Mouse (Mus musculus) kidney, postnatal 36 days (tissue): Measurements from ENCODE around the gene Pi4ka.

ENCODE experiments used
- DNase-seq, 2 experiments: peaks; one replicate each; pipeline ENCODE4 v3.0.0; 2021 to 2022; ENCODE audit warnings: mixed read lengths in 2 of 2

Gene Pi4ka

DNA sequence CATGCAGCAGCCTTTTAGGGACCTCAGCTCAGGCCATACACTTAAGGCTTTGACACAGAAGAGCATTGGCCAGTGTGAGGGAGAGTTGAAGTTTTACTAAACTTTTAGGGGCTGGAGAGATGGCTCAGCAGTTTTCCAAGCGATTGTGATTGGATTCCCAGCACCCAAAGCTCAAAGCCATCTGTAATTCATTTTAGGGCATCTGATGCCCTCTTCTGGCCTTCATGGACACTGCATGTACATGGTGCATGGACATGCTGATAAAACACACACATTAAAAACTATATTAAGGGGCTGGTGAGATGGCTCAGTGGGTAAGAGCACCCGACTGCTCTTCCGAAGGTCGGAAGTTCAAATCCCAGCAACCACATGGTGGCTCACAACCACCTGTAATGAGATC is 135.0 kb downstream of the Pi4ka start:
- DNase-seq, result peak; percentile 49 to 76

DNA sequence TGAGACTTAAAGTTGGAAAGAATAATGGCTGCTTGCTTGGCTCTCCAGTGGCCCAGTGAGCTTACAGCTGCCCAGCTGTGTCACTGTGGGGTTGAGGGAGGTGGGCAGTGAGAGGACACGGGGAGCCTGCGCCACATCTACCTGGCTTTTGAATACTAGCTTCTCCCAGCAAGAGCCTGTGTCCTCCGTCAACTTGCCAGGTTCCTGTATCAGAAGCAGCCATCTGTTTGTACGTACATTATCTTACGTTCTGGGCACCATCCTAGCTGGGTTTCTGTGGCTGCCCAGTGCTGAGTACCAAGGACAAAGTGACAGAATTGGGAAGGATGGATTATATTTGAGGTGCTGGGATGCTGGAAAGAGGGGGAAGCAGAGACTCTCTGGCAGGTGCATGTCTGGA is 136.2 kb downstream of the Pi4ka start:
- DNase-seq, result no peak

DNA sequence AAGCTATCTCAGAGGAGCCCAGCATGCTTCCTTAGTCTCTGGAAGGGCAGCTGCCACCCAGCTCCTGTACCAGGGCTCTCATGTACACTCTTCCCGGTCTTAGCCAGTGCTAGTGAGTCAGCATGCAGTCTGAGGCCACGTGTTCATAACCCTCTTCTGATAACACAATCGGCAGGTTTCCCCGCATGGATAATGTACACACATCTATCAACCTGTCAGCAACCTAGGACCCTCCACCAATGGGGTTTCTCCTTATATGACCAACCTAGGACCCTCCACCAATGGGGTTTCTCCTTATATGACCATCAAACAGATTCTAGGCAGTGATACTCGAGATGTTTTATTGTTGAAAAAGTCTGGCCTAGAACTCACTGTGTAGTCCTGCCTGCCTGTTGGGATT is 138.2 kb downstream of the Pi4ka start:
- no peak for DNase-seq

DNA sequence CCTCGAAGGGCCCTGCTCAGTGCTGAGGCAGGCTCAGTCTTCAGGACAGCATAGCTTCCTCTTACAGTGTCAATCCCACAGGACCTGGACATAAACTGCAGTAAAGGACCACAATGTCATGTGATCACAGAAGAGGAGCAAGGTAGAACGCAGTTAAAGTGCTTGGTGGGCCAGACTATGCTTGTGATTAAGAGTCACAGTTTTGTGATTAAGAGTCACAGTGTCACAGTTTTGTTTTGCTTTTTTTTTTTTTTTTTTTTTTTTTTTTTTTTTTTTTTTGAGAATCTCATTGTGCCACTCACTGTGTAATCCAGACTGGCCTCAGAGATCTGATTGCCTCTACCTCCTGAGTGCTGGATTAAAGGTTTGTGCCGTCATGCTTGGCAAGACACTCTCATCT is 140.0 kb downstream of the Pi4ka start:
- no peak for DNase-seq

DNA sequence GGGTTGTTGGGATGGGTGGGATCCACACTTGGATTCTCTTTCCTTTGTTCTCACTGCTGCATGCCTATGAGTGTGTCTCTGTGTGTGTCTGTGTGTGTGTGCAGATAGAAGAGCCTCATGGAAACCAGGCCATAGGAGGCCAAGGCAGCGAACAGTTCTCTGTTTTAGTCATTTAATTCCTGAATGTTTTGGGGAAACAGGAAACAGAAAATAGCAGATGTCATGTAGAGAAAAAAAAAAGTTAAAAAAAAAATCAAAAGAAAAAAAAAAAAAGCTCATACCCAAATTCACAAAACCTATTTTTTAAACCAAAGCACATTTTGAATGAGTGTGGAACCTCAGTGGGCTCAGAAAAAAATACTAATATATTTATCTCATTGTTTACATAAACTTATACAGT is 144.8 kb downstream of the Pi4ka start:
- DNase-seq, result no peak

DNA sequence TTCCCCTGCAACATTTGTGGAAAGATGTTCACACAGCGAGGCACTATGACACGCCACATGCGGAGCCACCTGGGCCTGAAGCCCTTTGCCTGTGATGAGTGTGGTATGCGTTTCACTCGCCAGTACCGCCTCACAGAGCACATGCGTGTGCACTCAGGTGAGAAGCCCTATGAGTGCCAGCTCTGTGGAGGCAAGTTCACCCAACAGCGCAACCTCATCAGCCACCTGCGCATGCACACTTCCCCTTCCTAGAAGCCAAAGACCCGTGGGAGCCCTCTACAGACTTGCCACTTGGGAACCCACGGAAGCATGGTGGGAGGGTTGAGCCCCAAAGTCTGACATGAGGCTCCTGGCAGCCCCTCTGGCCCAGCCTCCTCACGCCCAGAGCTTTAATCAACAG is 147.2 kb downstream of the Pi4ka start:
- DNase-seq, result no peak

DNA sequence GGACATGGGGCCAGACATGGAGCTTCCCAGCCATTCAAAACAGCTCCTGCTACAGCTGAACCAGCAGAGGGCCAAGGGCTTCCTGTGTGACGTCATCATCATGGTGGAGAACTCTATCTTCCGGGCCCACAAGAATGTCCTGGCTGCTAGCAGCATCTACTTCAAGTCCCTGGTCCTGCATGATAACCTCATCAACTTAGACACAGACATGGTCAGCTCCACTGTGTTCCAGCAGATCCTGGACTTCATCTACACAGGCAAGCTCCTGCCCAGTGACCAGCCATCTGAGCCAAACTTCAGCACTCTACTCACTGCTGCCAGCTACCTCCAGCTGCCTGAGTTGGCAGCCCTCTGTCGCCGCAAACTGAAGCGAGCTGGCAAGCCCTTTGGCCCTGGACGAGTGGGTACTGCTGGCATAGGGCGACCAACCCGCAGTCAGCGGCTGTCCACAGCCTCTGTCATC is 148.7 kb downstream of the Pi4ka start:
- peak in 1 of 2 experiments; percentile 34 for DNase-seq

DNA sequence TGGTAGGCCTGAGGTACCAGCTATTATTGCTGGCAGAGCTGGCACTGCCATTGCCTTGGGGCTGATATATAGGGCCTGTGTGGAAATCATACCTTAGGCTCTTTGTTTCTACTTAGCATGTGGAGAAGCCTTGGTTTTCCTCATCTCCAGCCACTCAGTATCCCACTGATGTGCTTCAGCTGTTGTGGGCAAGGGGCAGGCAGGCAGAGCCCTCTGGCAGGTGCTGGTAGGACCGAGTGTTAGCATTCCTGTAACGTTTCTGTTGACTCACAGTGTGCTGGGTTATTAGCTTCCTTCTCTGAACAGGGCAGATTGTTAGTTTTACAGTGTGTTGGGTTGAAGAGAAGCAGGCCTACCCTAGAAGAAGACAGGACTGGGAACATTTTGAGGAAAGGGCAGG is 150.8 kb downstream of the Pi4ka start:
- no peak for DNase-seq

DNA sequence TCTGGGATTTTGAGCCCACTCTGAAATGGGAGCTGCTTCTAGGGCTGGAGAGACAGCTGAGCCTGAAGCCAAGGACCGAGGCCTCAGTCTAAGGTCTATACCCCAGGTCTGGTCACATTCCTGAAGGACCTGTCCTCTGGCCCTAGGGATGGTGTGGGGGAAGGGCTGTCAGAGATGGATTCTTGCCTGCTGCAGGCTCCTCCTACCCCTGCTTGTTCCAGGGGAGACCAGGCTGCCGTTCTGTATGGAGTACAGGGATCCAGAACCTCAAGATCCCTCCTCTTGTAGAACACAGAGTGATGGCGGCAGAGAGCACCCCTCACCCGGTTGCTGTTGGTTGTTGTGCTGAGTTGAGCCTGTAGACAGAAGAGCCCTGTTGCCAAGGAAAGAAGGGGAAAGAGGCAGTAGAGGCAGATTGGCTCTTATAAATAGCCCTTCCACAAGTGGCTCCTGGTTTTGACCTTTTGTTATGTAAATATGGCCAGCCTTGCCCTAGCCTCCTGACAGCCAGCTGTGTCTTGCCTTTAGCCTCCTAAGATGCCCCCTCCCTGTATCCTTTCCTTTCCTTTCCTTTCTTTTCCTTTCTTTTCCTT is 152.0 kb downstream of the Pi4ka start:
- DNase-seq, result peak; percentile 46 to 59

DNA sequence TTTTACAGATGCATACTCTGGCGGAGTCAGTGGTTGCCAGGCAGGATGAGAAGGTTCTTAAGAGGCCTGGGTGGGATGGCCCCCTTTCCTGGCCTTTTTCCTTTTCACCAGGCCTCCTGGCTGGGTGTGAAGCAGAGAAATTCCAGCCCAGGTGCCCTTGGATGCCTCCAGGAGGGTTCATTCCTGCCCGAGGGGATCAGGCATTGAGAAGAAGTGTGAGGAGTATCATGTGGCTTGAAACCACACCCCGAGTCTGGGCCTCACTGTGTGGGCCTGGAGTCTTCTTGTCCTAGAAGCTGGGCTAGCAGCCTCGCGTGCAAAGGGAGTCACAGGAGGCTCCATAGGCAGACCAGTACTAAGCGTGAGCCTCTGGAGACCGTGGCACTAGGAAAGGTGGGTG is 153.3 kb downstream of the Pi4ka start:
- DNase-seq, result no peak

DNA sequence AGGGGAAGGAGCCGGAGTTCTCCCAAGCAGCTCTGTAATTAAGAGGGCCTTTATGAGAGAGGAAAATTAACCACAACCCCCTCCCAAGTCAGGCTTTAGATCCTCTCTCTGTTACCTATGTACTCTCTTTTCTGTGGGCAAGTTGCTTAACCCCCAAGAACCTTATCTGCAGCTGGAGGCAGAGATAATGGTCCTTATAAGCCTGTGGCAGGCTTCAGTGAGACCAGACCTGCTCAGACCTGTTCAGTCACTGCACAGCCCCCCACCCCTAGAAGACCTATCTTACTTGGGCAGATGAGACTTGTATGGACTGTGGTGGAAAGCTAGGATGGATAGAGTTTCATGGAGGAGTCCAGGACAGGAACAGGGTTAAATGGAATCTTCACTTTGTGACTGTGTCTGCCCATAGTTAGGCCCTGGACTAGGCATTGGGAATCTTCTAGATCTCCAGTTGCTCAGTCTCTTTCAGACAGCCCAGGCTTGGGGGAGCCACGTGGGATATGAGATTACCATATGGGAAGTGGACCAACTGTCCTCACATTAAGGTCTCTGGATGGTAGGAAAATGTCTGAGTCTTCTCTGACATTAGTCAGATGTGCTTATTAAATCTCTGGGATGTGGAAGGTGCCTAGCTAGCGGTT is 153.9 kb downstream of the Pi4ka start:
- DNase-seq, result no peak

DNA sequence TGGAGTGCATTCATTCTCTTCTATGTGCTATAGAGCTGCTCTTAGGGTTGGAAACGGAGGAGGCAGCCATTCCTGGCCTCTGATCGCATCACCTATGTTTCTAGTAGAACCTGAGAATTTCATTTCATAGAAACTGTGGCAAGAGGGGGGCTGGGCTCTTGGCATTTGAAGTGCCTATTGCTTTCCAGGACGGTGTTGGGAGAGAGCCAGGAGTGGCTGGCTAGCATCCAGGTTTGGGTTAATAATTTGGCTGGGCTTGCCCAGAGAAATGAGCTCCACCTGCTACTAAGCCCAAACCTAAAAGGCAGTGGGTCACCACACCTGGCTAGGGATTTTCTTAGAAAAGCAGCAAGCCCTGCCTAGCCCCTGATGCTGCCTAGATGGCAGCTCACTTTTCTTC is 154.6 kb downstream of the Pi4ka start:
- DNase-seq, result peak; percentile 95 to 96

DNA sequence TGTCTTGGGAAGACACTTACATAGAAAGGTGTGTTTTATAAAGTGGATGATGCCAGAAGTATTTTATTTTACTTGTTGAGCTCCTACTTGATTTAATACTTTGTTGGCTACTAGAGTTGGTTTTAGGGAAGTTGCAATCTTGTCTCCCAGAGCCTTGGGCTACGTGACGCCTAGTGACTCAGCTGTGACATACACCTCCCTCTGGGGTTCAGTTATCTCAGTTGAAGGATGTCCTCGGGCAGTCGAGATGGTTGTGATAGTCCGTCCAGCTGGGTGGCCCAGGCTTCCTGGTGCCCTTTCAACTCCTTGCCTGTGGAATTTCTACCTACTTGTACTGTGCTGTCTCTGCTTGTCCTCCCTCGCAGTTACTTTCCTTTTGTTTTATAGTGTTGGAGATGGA is 157.0 kb downstream of the Pi4ka start:
- DNase-seq, result no peak

DNA sequence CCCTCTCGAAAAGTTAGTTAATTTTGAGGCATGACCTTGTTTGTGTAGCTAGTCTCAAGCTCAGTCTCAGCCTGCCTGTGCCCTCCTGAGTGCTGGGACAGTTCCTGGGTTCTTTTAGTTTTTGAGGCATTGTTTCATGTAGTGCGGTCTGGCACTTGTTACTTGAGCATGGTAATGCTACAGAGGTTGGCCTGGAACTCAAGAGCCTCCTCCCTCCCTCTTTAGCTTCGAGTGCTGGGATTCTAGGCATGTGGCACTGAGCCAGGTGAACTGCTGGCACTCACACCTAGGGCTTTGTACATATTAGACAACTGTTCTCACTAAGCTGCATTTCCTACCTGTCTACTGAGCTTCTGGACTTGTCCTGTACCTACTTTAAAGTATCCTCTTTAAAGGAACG is 158.4 kb downstream of the Pi4ka start:
- peak; percentile 84 for DNase-seq

DNA sequence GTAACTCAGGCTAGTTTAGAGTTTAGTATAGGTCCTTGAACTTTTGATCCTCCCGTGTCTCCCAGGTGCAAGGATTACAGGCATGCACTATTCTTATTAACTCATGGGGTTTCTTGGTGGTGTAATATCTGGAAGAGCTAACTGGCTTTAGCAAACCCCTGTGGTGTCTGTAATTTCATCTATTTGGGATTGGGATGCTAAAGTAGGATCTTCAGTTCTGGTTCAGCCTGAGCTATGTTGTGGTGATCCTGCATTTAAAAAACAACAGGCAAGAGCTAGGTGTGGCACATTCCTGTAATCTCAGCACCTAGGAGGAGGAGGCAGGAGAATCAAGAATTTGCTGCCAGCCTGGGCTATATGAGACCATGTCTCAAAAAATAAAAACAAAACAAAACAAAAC is 161.1 kb downstream of the Pi4ka start:
- DNase-seq, result no peak

DNA sequence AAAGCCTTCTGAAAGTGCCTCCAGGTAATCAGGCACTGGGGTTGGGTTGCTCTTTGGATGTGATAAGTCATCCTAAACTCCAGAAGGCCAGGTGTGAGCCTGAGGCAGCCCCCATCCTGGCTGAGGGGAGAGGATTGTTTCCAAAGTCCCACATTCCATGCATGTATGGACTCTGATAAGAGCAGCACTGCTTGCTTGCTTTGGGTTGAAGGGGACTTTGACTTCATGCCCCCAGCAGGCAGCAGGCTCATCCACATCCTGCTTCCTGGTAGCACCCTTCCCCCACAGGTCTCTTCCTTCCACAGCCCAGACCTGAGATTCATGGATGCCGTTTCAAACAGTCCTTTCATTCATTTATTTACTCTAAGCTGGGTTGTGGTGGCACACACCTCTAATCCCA is 162.4 kb downstream of the Pi4ka start:
- no peak for DNase-seq

DNA sequence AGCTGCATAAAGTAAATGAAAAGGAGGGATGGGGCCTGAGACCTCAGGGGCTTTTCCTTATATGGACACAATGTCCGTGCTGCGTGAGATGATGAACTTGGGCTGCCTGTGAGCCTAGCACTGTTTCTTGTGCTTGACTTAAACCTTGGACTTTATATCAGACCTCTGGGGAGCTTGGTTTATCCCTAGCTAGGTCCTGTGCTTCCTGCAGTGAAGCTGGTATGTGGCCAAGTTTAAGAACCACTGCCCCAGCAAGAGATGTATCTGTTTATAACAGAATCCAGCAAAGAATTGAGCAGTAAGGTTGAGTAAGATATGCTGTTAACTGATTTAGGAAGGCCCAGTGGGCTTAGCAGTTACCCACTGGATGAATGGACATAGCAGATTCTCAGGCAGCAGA is 166.7 kb downstream of the Pi4ka start:
- peak; percentile 32 to 65 for DNase-seq

DNA sequence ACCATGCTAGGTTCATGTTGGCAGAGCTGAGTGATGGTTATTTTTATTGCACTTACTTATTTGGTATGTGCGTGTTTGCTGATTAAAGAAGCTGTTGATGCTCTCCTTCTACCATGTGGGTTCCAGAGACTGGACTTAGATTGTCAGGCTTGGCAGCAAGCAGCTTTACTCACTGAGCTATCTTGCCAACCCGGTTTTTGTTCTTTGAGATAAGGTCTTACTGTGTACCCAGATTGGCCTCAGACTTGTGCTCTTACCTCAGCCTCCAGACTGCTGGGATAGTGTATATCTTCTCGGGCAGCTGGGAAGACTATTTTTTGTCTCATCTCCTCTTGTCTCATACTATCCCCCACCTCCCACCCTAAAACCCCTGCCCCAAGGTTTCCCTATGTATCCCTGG is 168.5 kb downstream of the Pi4ka start:
- DNase-seq, result no peak

DNA sequence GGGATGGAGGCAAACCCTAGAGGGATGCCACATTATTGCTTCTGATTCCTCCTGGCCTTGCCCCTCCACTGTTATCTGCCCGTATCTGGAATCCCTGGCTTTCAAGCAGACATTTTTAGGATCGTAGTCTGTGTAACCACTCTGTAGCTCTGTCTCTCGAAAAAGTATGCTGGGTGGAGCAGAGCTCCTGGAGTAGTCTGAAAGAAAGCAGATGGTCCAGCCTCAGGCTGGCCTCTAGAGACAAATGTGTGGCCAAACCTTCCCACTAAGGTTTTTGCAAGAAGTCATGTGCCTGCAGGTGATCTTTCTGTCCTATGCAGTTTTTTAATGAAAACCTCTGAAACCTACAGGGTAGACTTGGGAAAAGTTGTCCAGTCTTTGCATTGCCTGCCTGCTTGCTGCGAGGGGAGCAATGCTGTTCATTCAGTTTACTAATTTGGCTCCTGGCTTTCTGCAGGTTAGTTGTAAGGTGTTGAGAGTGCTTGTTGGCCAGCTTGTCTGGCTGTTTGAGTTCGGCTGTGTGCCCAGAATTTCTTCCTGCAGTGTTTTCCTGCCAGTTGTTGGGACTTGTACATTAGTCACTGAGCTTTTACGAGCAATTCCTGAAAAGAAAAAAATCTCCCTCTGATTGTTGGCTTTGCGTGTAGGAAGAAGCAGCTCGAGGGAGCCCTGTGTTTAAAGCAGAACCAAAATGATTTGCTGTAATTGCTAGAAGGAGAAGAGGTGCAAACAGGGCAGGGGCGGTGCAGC is 171.0 kb downstream of the Pi4ka start:
- DNase-seq, result peak; percentile 61 to 69

DNA sequence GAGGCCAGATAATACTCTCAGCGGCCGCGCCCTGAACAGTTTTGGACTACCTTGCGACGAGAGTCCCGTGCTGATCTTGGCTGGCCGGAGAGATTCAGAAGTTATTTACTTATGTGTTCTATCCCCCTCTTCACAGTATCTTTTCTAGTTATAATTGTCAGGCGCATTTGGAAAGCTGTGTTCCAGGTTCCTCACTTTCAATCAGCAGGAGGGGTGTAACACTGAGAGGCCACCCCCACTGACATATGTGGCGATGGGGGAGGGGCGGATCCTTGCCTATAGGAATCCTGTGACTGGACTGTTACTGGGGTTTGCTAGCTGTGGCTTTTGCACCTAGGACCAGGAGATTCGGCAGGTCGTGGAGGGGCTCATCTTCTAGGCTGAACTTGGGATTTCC is 171.6 kb downstream of the Pi4ka start:
- peak in 1 of 2 experiments; percentile 19 for DNase-seq

DNA sequence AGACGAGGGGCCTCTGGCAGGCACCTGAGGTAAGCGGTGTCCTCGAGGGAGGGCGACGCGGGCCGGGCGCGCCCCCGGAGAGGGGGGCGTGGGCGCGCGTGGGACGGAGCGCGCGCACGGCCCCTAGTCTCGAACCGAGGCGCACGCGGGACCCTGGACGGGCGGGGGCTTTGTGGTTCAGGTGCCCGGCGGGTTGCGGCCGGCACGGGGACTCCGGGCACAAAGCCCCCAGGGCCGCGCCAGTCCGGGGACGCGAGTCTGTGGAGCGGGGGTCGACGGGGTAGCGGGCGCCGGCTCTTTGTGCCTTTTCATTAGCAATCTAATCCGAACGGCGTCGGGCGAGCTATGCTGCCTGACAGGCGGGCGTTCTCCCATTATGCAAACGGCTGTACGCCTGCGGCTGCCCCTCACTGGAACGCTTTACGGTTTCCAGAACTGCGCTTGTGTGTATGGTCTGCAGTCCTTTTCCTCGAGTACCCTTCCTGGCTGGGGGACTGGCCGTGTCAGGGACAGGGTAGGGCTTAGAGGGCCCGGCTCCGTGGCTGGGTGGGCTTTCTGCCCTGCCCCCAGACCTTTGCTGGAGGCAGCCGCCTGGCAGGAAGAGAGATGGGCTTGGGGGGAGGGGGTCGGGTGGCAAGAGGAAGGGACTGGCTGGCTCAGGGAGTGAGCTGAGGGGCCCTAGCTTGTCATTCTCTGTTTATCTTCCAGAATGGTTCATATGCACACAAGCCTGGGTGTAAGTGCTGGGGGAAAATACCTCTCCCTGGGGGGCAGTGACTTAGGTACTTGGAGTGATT is 172.2 kb downstream of the Pi4ka start:
- DNase-seq, result peak in 1 of 2 experiments; percentile 44

DNA sequence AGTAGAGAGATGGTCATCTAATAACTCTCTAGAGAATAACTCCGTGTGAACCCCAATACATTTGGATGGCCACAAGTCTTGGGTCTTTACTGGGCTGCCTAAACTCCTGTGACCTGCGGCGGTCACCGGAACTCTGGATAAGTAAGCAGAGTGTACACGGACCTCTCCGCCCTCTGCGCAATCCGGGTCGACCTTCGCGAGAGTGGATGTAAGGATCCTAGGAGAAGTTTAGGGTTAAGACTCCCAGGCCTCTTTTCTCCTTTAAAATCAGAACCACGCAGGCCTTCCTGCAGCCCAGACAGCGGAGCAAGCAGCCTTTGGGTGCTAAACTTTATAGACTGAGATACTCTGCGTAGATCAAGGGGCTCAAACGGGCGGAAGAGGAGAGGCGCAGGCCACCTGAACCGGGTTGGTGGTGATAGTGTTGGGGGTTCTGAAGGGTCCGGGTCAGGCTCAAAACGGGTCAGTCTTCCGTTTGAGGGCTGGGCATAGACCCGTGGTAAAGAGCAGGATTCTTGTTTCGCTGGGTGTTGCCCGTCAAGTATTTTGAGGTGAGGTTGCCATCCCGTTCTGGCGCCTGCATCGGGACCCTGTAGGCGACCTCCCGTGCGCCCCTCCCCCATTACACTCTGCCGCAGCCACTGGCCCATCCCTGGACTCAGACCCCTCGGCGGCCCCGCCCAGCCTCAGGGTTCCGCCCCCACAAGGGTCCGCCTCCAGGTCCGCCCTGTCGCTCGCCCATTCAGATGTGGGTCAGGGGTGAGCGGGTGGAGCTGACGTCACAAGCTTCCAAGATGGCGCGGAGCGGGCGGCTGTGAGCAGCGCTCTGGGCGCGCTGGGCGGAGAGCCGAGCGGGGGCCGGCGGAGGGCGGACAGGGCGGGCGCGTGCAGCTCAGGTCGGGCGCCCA is 173.1 kb downstream of the Pi4ka start, which contains the start of gene Hic2:
Hic2 (plus strand) TSS at position 779 of the 908 bp plus-strand sequence.
- DNase-seq, result peak; percentile 97 to 98
